Mouse (Mus musculus): ENCODE data around the gene Slc26a8. TPM values are rescaled to one million over a fixed set of nuclear protein-coding genes. Genes with fewer than 3 reads are reported as not detected.
A peak's percentile ranks its signal among the peaks of the same experiment; 100 is the strongest.
"Not testable (repeated sequence)": the region's sequence is repeated elsewhere in the genome, so short reads cannot be mapped to it uniquely, and the experiment has no call there.

Slc26a8 gene
- total RNA-seq (2021): under 1 TPM; 0.38 to 0.50 TPM
- long read RNA-seq, experiment 1, partial matches to known transcripts: 0 of 1 reads
- long read RNA-seq, experiment 1, other reads (novel, unspliced or antisense): 1 of 1 reads
- long read RNA-seq, experiment 2: 0 reads

GRCm38 (mm10) chr17:28689586-28690283, at the start of gene Slc26a8:
TSS of gene Slc26a8 (minus strand) at chr17:28690233.
- Histone ChIP-seq H3K27ac (peak within 1 kb of the TSS; percentile 95), H3K4me3 (peak within 1 kb of the TSS; percentile 85)
- DNase-seq: peak; percentile 40
- no peak for TF ChIP-seq CTCF (IDR thresholded peaks at IDR 0.05)
- intact Hi-C loops (cut with DNase I): loop anchor here (2.0 to 10.0 kb wide), 5 partner anchors 58 to 345 kb away; partner anchors contain the start of genes Brpf3 and Srsf3

GRCm38 (mm10) chr17:28739244-28739643, 49.2 kb upstream of the Slc26a8 start:
- no peak for TF ChIP-seq CTCF (IDR thresholded peaks at IDR 0.05)
- intact Hi-C loops (cut with DNase I): no loop called here
- Histone ChIP-seq H3K27ac (no peak overlapping the region), H3K4me3 (no peak overlapping the region)
- DNase-seq: no peak

- Histone ChIP-seq H3K4me3 (no peak overlapping the region), H3K27ac (no peak overlapping the region)
- no peak for TF ChIP-seq CTCF (IDR thresholded peaks at IDR 0.05)
- intact Hi-C loops (cut with DNase I): no loop called here
- DNase-seq: no peak
Observed at GRCm38 (mm10) chr17:28737973-28738372, 47.9 kb upstream of the Slc26a8 start.

GRCm38 (mm10) chr17:28736486-28736885, 46.5 kb upstream of the Slc26a8 start:
- Histone ChIP-seq H3K4me3 (no peak overlapping the region), H3K27ac (no peak overlapping the region)
- TF ChIP-seq CTCF (IDR thresholded peaks at IDR 0.05): no peak
- no peak for DNase-seq
- intact Hi-C loops (cut with DNase I): no loop called here

- intact Hi-C loops (cut with DNase I): no loop called here
- no peak overlapping the region for H3K4me3 ChIP-seq
Observed at GRCm38 (mm10) chr17:28735317-28736105, 45.5 kb upstream of the Slc26a8 start.

GRCm38 (mm10) chr17:28727511-28727910, 37.5 kb upstream of the Slc26a8 start:
- intact Hi-C loops (cut with DNase I); H3K4me3 ChIP-seq; H3K27ac ChIP-seq: not testable (repeated sequence)
- peak; percentile 6 for DNase-seq

More at GRCm38 (mm10) chr17:28735317-28736105, 45.5 kb upstream of the Slc26a8 start:
- no peak for DNase-seq
- no peak overlapping the region for H3K27ac ChIP-seq
- no peak for TF ChIP-seq CTCF (IDR thresholded peaks at IDR 0.05)

- no peak for TF ChIP-seq CTCF (IDR thresholded peaks at IDR 0.05)
- Histone ChIP-seq H3K27ac (no peak within 1 kb of the TSS), H3K4me3 (no peak within 1 kb of the TSS)
- intact Hi-C loops (cut with DNase I): no loop called here
- DNase-seq: peak; percentile 2
Observed at GRCm38 (mm10) chr17:28725783-28726182, 35.8 kb upstream of the Slc26a8 start, which contains the start of gene AC170998.1. TSS of gene AC170998.1 (plus strand) at chr17:28726083.

GRCm38 (mm10) chr17:28717535-28717934, 27.5 kb upstream of the Slc26a8 start:
- no peak for TF ChIP-seq CTCF (IDR thresholded peaks at IDR 0.05)
- intact Hi-C loops (cut with DNase I): no loop called here
- peak; percentile 18 for DNase-seq

GRCm38 (mm10) chr17:28715832-28716548, 26.0 kb upstream of the Slc26a8 start:
- TF ChIP-seq CTCF (IDR thresholded peaks at IDR 0.05): no peak
- H3K4me3 ChIP-seq: no peak overlapping the region
- DNase-seq: peak; percentile 8
- H3K27ac ChIP-seq: no peak overlapping the region
- intact Hi-C loops (cut with DNase I): no loop called here

More at GRCm38 (mm10) chr17:28717535-28717934, 27.5 kb upstream of the Slc26a8 start:
- 0 out of 2 replicates have a peak overlapping the region, but pooled peaks have one; percentile 0 for H3K27ac ChIP-seq
- no peak overlapping the region for H3K4me3 ChIP-seq

- peak; percentile 9 for DNase-seq
- intact Hi-C loops (cut with DNase I): no loop called here
- H3K4me3 ChIP-seq: no peak overlapping the region
- peak; percentile 28; the same call in 1 of the 2 replicates for TF ChIP-seq CTCF (IDR thresholded peaks at IDR 0.05)
- no peak overlapping the region for H3K27ac ChIP-seq
Observed at GRCm38 (mm10) chr17:28714006-28714405, 24.0 kb upstream of the Slc26a8 start.

- no peak overlapping the region for H3K4me3 ChIP-seq
- DNase-seq: peak; percentile 15
- intact Hi-C loops (cut with DNase I): no loop called here
- no peak overlapping the region; the same call in 1 of the 2 replicates for H3K27ac ChIP-seq
- TF ChIP-seq CTCF (IDR thresholded peaks at IDR 0.05): no peak
Observed at GRCm38 (mm10) chr17:28712305-28712704, 22.3 kb upstream of the Slc26a8 start.

- 0 out of 2 replicates have a peak overlapping the region, but pooled peaks have one; percentile 9 for H3K27ac ChIP-seq
- intact Hi-C loops (cut with DNase I): no loop called here
- DNase-seq: peak; percentile 12
- TF ChIP-seq CTCF (IDR thresholded peaks at IDR 0.05): no peak
- no peak overlapping the region for H3K4me3 ChIP-seq
Observed at GRCm38 (mm10) chr17:28711237-28711636, 21.2 kb upstream of the Slc26a8 start.
